Mouse (Mus musculus): ENCODE results near the gene Rorc.

DNA sequence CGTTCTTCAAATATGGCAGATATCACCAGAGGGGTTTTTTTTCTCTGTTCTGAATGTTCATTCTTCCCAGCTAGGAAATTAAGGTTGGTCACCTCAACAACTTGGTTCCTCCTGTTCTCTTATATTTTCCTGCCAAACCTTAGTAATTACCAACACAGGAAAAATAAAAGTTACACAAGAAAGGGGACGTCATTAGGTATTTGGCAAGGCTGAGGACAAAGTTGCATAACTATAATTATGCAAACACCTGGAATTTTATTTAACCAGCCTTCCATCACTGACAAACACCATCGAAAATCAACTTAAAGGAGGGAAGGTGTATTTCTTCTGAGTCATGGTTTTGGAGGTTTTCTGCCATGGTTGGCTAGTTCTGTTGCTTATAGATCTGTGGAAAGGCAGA, 34.1 kb upstream of the Rorc start:
- TF ChIP-seq CTCF (IDR thresholded peaks at IDR 0.05; ENCODE audit: low read depth, low read length) (no peak), POLR2A (IDR thresholded peaks at IDR 0.05; ENCODE audit: borderline replicate concordance, low read depth, low read length) (no peak)

Measured in bone marrow macrophage, adult 2 months (primary cell).